Mouse (Mus musculus) erythroblast, embryonic 14.5 days (primary cell): ENCODE measurements around the gene Art3. TPM values are rescaled to one million over a fixed set of nuclear protein-coding genes. Genes with fewer than 3 reads are reported as not detected.

Experiments
- H3K27me3 ChIP-seq: 2 replicates; pipeline ENCODE4 v1.6.1; 2012; ENCODE audit warnings: inconsistent platforms; ENCODE audit not compliant: control insufficient read depth
- H3K36me3 ChIP-seq: 2 replicates; pipeline ENCODE4 v1.6.1; 2012; ENCODE audit warnings: mild to moderate bottlenecking, inconsistent platforms; ENCODE audit not compliant: control insufficient read depth
- H3K4me1 ChIP-seq: 2 replicates; pipeline ENCODE4 v1.6.1; 2012; ENCODE audit warnings: inconsistent platforms; ENCODE audit not compliant: control insufficient read depth
- H3K4me3 ChIP-seq: replicated peaks from 2 replicates; pipeline ENCODE3; 2012; ENCODE audit warnings: moderate library complexity, mild to moderate bottlenecking, inconsistent platforms
- H3K9me3 ChIP-seq: 2 replicates; pipeline ENCODE4 v1.6.1; 2012; ENCODE audit warnings: low read length, inconsistent platforms, mixed read lengths; ENCODE audit not compliant: control insufficient read depth
- GATA1 ChIP-seq: IDR thresholded peaks from 2 replicates; pipeline ENCODE4 v1.6.1; 2012; ENCODE audit warnings: low read length, inconsistent platforms, mixed read lengths
- TAL1 ChIP-seq: IDR thresholded peaks from 3 replicates; pipeline ENCODE4 v1.6.1; 2012; ENCODE audit warnings: low read length, inconsistent platforms, mixed read lengths
- polyA plus RNA-seq: library from polyadenylated mRNA; stranded (reverse); fragments of >175 nt; gene quantifications from 2 replicates; pipeline ENCODE4 v1.2.3, GENCODE M21; 2012

Art3 gene
- polyA plus RNA-seq, 1 experiment = not detected

DNA sequence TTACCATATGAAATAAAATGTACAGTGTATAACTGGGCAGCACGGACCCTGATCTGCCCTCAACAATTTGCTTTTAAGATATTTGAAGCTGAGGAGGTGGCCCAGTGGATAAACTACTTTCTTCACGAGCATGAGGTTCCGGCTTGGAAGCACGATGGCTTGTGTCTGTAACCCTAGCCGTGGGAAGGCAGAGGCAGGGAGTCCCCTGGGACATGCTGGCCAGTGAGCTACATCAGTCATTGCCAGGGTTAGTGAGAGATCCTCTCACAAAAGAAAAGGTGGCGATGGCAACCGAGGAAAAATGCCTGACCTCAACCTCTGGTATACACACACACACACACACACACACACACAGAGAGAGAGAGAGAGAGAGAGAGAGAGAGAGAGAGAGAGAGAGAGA is 52.1 kb downstream of the Art3 start:
- H3K36me3 ChIP-seq = no peaks in the 10 kb centered on the region
- H3K4me3 ChIP-seq = no peak overlapping the region
- peaks cover 9% of the 10 kb centered on the region for H3K4me1 ChIP-seq
- no peaks in the 10 kb centered on the region for H3K9me3 ChIP-seq
- peaks cover 23% of the 10 kb centered on the region for H3K27me3 ChIP-seq
- no peak for TF ChIP-seq GATA1
- no peak for TF ChIP-seq TAL1

DNA sequence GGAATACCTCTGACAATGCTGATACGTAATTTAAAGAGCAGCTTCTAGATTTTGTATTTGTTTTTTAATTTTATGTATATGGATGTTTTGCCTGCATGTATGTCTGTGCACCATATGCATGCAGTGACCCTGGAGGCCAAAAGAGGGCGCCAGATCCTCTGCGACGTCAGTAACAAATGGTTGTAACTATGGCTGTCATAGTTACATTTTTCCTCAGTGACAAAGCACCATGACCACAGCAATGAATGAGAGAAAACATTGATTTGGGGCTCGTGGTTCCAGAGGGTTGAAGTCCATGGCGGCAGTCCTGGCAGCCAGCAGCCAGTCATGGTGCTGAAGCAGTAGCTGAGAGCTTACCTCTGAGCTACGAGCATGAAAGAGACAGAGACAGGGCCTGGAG is 53.2 kb downstream of the Art3 start:
- peaks cover 34% of the 10 kb centered on the region for H3K27me3 ChIP-seq
- peaks cover 9% of the 10 kb centered on the region for H3K4me1 ChIP-seq
- H3K9me3 ChIP-seq = no peaks in the 10 kb centered on the region
- H3K36me3 ChIP-seq = no peaks in the 10 kb centered on the region
- TF ChIP-seq TAL1 (no peak), GATA1 (no peak)
- no peak overlapping the region for H3K4me3 ChIP-seq

DNA sequence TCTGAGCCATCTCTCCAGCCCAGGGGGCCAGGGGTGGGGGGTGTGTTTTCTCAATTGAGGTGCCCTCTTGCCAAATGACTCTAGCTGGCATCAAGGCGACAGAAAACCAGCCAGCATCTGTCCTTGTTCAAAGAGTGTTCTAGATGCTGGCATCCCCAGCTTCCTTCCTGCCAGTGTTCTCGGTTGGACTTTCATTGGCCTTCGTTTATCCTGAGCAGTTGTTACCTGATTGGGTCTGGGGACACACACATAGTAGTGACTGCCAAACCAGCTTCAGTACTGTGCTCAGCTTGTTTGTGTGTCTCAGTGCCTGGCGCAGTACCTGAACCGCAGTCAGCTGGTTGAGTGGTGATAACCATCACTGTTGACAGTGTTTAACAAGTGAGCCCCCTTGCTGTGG is 54.5 kb downstream of the Art3 start:
- H3K4me1 ChIP-seq = peaks cover 9% of the 10 kb centered on the region
- no peak overlapping the region for H3K4me3 ChIP-seq
- H3K36me3 ChIP-seq = no peaks in the 10 kb centered on the region
- TF ChIP-seq GATA1 (no peak), TAL1 (no peak)
- H3K9me3 ChIP-seq = no peaks in the 10 kb centered on the region
- peaks cover 46% of the 10 kb centered on the region for H3K27me3 ChIP-seq

DNA sequence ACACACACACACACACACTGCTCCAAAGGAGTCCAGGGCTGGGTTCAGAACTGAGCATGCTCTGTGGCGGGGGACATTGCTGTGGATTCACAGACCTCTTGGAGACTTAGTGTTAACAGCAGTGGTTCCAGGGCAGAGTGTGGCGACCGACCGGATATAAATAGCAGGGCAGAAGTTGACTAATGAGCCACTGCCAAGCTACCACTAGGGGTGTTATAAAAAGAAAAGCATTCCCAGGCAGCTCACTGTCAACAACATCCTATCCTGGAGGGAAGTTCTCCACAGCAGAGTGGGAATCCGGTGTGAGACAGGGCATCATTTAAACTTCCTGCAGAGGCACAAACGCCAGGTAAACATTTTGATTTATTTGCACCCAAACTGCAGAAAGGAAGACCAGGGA is 55.0 kb downstream of the Art3 start:
- Histone ChIP-seq H3K4me3 (no peak overlapping the region), H3K36me3 (no peaks in the 10 kb centered on the region), H3K27me3 (peaks cover 52% of the 10 kb centered on the region), H3K4me1 (peaks cover 6% of the 10 kb centered on the region), H3K9me3 (no peaks in the 10 kb centered on the region)
- TF ChIP-seq TAL1 (no peak), GATA1 (no peak)

DNA sequence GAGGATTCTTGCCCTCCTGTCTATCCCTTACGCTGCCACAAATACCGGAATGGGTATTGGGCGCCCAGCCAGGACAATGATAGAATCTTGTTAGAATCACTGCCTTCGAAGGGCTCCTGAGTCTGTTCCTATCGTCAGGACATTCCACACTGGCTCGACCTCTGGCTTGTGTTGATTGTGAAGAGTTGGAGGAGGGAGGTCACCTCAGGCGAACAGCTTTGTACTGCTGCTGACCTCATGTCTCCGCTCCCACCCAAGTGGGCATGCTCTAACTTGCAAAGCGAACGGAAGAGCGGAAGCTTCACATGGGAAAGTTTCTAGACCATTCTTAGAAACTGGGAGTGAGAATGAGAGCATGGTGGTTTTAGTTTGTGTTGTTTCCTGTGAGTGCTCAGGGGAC is 55.8 kb downstream of the Art3 start:
- H3K9me3 ChIP-seq = peaks cover 3% of the 10 kb centered on the region; the same call in 1 of the 2 replicates
- peaks cover 60% of the 10 kb centered on the region for H3K27me3 ChIP-seq
- H3K4me1 ChIP-seq = peaks cover 4% of the 10 kb centered on the region
- no peak overlapping the region for H3K4me3 ChIP-seq
- H3K36me3 ChIP-seq = no peaks in the 10 kb centered on the region
- TF ChIP-seq GATA1 (no peak), TAL1 (no peak)

DNA sequence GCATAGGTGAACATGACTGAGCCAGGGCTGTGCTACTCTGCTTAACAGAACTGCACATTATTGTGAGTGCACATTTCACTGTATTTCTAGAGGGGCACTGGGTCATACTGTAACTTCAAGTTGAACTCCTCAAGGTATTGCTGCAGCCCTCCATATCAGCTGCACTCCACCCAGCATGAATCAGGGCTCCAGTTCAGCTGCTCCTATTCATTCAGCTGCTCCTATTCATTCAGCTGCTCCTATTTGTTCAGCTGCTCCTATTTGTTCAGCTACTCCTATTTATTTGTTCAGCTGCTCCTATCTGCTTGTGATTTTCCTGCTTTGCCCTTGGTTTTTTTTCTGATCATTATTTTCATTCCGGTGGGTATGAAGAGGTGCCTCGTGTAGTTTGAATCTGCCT is 58.4 kb downstream of the Art3 start:
- Histone ChIP-seq H3K27me3 (peaks cover 75% of the 10 kb centered on the region), H3K4me1 (peaks cover 24% of the 10 kb centered on the region), H3K4me3 (no peak overlapping the region)

DNA sequence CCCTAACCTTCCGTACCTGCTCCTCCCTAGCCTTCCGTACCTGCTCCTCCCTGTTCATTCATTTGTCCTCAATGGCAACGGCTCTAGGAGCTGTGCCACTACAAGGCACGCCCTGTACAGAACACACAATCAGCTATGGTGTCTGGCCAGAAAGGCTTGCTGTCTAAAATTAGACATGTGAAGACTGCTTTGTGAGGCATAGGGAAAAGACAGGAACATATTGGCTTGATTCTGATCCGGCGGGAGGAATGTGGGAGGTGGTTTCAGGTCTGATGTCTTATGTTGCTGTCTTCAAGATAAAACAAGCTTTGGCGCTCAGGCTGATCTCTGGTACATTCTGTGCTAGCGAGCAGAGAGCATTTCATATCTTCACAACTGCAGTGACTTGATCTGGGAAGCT is 59.0 kb downstream of the Art3 start:
- peaks cover 4% of the 10 kb centered on the region; the same call in 1 of the 2 replicates for H3K9me3 ChIP-seq
- no peak for TF ChIP-seq TAL1
- TF ChIP-seq GATA1 = no peak
- no peak overlapping the region for H3K4me3 ChIP-seq
- H3K27me3 ChIP-seq = peaks cover 75% of the 10 kb centered on the region
- H3K36me3 ChIP-seq = no peaks in the 10 kb centered on the region
- H3K4me1 ChIP-seq = peaks cover 28% of the 10 kb centered on the region

More for the DNA sequence above, 58.4 kb downstream of the Art3 start:
- TF ChIP-seq GATA1 (no peak), TAL1 (no peak)
- no peaks in the 10 kb centered on the region for H3K36me3 ChIP-seq
- H3K9me3 ChIP-seq = peaks cover 4% of the 10 kb centered on the region; the same call in 1 of the 2 replicates

DNA sequence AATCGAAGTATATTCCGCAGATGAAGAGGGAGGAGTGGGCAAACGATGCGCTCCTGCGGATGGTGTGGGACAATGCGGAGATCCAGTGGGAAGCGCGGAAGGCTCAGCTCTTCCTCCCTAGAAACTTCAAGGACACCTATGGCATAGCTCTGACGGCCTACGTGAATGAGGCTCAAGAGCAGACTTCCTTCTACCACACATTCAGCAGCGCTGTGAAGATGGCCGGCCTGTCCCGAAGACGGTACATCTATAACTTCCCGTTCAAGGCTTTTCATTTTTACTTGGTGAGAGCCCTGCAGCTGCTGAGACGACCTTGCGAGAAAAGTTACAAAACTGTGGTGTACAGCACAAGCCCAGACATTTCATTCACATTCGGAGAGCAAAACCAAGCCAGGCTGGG is 60.9 kb downstream of the Art3 start:
- Histone ChIP-seq H3K9me3 (peaks cover 4% of the 10 kb centered on the region; the same call in 1 of the 2 replicates), H3K36me3 (no peaks in the 10 kb centered on the region), H3K4me1 (peaks cover 41% of the 10 kb centered on the region), H3K27me3 (peaks cover 64% of the 10 kb centered on the region), H3K4me3 (peak overlapping the region; percentile 44)
- TF ChIP-seq GATA1 (no peak), TAL1 (no peak)

DNA sequence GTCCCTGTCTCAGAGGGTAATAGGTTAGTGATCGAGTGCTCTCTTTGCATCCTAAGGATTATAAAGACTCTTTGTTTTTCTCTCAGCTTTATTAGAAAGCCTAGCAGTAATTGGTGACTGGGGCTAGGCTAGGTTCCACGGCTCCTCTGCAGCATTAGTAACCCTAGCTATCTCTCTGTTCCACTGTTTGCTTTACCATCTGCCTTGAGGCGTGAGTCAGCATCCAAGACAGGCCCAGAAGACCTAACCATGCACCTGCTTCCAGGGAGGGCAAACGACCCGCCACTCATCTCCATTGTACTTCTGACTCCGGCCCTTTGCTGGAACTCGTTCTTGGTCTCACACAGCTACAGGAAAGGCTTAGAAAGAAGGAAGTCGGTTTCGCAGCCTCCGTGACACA is 62.2 kb downstream of the Art3 start:
- Histone ChIP-seq H3K36me3 (no peaks in the 10 kb centered on the region), H3K4me3 (no peak overlapping the region), H3K27me3 (peaks cover 51% of the 10 kb centered on the region), H3K4me1 (peaks cover 53% of the 10 kb centered on the region), H3K9me3 (peaks cover 4% of the 10 kb centered on the region; the same call in 1 of the 2 replicates)
- TF ChIP-seq TAL1 (no peak), GATA1 (no peak)

DNA sequence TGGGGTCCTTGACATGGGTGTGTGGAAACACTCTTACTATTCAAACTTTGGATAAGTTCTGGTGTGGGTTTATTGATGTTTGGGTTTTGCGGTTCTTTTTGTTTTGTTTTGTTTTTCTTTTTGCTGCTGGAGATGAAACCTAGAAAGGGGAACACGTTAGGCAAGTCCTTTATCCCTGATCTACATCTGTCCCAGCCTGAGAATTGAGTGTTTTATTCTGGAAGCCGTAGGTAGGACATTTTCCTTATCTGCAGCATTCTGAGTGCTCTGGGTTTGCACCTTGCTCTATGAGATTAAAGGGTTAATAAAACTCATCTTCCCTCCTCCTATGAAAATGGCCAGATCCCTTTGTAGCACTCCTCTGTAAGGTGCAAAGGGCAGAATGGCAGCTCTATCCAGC is 64.1 kb downstream of the Art3 start:
- peaks cover 32% of the 10 kb centered on the region for H3K27me3 ChIP-seq
- H3K9me3 ChIP-seq = peaks cover 4% of the 10 kb centered on the region; the same call in 1 of the 2 replicates
- no peak overlapping the region for H3K4me3 ChIP-seq
- no peaks in the 10 kb centered on the region for H3K36me3 ChIP-seq
- H3K4me1 ChIP-seq = peaks cover 53% of the 10 kb centered on the region
- no peak for TF ChIP-seq GATA1
- no peak for TF ChIP-seq TAL1
